Mouse (Mus musculus) C2C12 (cell line): ENCODE data around the gene 0610040J01Rik. TPM values are rescaled to one million over a fixed set of nuclear protein-coding genes. Genes with fewer than 3 reads are reported as not detected.

ENCODE experiments used
- H3K27me3 ChIP-seq: one replicate; pipeline ENCODE4 v1.6.1; 2011; ENCODE audit not compliant: control insufficient read depth, insufficient read depth, insufficient read length
- H3K36me3 ChIP-seq: one replicate; pipeline ENCODE4 v1.6.1; 2011; ENCODE audit not compliant: control insufficient read depth, insufficient read depth
- H3K4me3 ChIP-seq: one replicate; pipeline ENCODE4 v1.5.1; 2011; ENCODE audit warnings: mild to moderate bottlenecking, control low read depth; ENCODE audit not compliant: poor library complexity, insufficient read depth, severe bottlenecking
- H3K79me2 ChIP-seq: one replicate; pipeline ENCODE4 v1.6.1; 2011; ENCODE audit not compliant: control insufficient read depth, insufficient read depth
- H3K79me3 ChIP-seq: one replicate; pipeline ENCODE4 v1.6.1; 2011; ENCODE audit warnings: low read depth, control low read depth
- H3ac ChIP-seq: one replicate; pipeline ENCODE3; 2011; ENCODE audit warnings: low read depth; ENCODE audit not compliant: control insufficient read depth, insufficient read length
- CEBPB ChIP-seq: IDR thresholded peaks from one replicate; pipeline ENCODE4 v1.6.1; 2011; ENCODE audit warnings: low read depth, mild to moderate bottlenecking, control low read depth, moderate library complexity
- CTCF ChIP-seq: IDR thresholded peaks from one replicate; pipeline ENCODE4 v1.5.1; 2011; ENCODE audit not compliant: control insufficient read depth, insufficient read depth, insufficient read length
- FOSL1 ChIP-seq: IDR thresholded peaks from one replicate; pipeline ENCODE4 v1.8.0; 2011; ENCODE audit warnings: mild to moderate bottlenecking, low read length; ENCODE audit not compliant: poor library complexity, insufficient read depth, severe bottlenecking
- MAX ChIP-seq: IDR thresholded peaks from one replicate; pipeline ENCODE4 v1.6.1; 2011; ENCODE audit warnings: mild to moderate bottlenecking, control low read depth
- MYOD1 ChIP-seq: IDR thresholded peaks from one replicate; pipeline ENCODE4 v1.6.1; 2011; ENCODE audit warnings: low read depth; ENCODE audit not compliant: control insufficient read depth, insufficient read length
- MYOG ChIP-seq: IDR thresholded peaks from one replicate; pipeline ENCODE4 v1.6.1; 2011; ENCODE audit not compliant: control insufficient read depth, insufficient read length; ENCODE audit errors: extremely low read depth
- USF1 ChIP-seq: IDR thresholded peaks from one replicate; pipeline ENCODE4 v1.6.1; 2011; ENCODE audit warnings: low read depth, mild to moderate bottlenecking, control low read depth, moderate library complexity
- polyA plus RNA-seq: library from polyadenylated mRNA; unstranded; fragments of >200 nt; fragmentation: generic; extraction: Trizol; gene quantifications from one replicate; pipeline ENCODE4 v1.2.1, GENCODE M21; 2012; ENCODE audit warnings: missing spikeins

Gene 0610040J01Rik
- polyA plus RNA-seq, 1 experiment, result 0.02 TPM

DNA sequence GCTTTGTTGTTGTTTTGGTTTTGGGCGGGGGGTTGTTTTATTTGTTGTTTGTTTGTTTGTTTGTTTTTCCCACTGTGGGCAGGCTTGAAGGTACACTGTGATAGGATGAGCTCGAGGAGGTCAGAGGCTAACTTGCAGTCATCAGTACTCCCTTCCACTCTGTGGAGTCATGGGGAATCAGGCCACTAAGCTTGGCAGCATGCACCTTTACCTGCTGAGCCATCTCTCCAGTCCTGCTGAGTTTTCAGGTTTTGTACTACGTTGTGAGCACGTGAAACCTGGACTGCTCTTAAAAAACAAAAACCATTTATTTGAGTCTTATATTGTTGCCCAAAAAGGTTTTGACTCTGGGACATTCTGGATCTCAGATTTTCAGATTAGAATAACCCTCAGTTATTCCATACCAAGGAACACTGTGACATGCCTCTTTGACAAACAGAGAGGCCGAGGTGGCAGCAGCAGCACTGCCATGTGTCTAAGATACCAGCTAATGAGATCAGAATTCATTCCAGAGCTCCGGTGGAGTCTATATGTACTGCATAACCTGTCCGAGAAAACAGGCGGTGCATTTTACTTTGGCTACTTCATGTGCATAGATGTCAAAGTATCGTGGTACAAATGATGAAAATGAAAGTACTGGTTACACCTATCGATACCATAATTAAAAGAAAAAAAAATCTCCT is 104.4 kb downstream of the 0610040J01Rik start:
- H3K4me3 ChIP-seq, result no peak overlapping the region
- TF ChIP-seq CEBPB, result no peak
- TF ChIP-seq MYOG, result no peak
- no peak for TF ChIP-seq USF1
- TF ChIP-seq MAX, result no peak
- TF ChIP-seq MYOD1, result no peak
- TF ChIP-seq CTCF, result no peak
- no peak for TF ChIP-seq FOSL1
- H3K79me3 ChIP-seq, result no peaks in the 10 kb centered on the region
- H3K79me2 ChIP-seq, result no peaks in the 10 kb centered on the region
- peaks cover 3% of the 10 kb centered on the region for H3K36me3 ChIP-seq
- no peaks in the 10 kb centered on the region for H3K27me3 ChIP-seq
- no peak overlapping the region for H3ac ChIP-seq

DNA sequence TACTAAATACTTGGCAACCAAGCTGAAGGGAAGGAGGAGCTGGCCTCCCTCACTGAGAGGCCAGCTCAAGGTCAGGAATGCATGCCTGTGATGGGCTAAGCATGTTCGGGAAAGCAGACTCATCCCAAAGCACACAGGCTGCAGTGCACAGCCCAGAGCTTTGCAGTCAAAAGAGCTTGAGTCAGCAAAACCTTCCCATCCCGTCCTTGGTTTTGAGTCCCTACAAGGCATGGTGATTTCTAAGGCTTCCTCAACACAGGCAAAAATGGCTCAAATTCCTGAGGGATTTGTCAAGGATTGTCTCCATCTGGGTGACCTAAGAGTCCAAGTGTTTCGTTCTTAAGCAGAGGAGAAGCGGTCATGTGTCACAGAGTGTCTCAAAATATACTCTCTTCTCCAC is 106.0 kb downstream of the 0610040J01Rik start:
- TF ChIP-seq MAX, result no peak
- H3ac ChIP-seq, result no peak overlapping the region

DNA sequence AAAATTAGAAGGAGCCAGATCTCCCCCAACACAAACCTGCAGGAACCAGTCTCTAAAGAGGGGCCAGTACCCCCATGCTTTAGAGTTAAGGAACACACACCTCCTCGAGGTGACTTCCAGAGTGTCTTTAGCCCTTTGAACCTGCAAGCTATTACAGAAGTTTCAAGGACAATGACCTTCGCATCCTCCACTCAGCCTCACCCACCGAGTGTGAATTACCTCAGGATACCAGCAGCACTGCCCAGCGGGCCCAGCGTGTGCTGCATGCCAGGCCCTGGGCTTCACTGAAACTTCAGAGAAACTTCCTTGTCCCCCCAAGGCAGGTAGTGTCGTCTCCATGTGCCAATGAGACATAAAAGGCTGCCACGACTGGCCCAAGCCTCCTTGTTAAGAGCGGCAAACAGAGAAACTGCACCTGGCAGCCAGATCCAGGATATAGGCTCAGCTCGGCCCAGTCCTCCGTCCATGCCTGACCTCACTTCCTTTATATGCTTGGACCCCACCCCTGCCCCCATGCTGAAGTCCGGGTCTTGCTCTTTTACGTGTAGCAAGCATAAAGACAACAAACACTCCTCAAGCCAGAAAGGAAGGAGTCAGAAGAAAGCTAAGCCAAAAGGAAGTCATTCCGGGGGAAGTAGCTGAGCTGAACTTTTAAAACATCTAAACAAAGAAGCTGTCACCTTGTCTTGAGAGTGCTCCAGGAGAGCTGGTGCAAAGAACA is 111.3 kb downstream of the 0610040J01Rik start:
- Histone ChIP-seq H3K4me3 (no peak overlapping the region), H3K27me3 (no peaks in the 10 kb centered on the region), H3ac (no peak overlapping the region), H3K36me3 (peaks cover 3% of the 10 kb centered on the region), H3K79me3 (no peaks in the 10 kb centered on the region), H3K79me2 (no peaks in the 10 kb centered on the region)
- TF ChIP-seq USF1, result no peak
- TF ChIP-seq MYOG, result no peak
- TF ChIP-seq CTCF, result no peak
- no peak for TF ChIP-seq FOSL1
- TF ChIP-seq MAX, result no peak
- TF ChIP-seq MYOD1, result no peak
- TF ChIP-seq CEBPB, result no peak

More for the DNA sequence above, 106.0 kb downstream of the 0610040J01Rik start:
- Histone ChIP-seq H3K4me3 (no peak overlapping the region), H3K79me2 (no peaks in the 10 kb centered on the region), H3K36me3 (peaks cover 3% of the 10 kb centered on the region), H3K79me3 (no peaks in the 10 kb centered on the region), H3K27me3 (no peaks in the 10 kb centered on the region)

DNA sequence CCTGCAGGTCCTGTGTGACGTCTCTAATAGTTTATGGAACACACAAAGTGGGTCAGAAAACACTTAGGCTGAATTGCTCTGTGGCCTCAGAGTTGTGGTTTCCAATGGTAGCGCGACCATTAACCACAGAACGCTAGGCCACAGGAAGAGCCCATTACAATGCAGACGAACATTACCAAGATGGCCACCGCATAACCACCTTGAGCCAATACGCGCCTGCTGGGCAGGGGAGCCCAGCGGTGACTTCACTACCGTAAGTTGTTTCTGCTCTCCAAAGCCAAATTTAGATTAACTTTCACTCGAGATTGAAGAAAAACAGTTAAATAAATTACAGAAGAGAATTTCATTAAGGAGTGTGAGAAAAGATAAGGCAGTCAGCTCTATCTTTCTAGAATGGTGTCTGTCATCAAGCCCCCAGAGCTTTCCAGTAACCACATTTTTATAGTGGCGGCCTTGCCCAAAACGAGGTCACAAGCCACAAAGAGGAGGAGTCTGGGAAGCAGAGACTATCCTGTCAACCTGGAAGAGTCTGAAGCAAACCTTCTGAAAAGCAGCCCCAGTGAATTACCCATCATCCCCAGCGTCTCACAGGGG is 113.0 kb downstream of the 0610040J01Rik start:
- no peaks in the 10 kb centered on the region for H3K27me3 ChIP-seq
- H3K4me3 ChIP-seq, result no peak overlapping the region
- no peak overlapping the region for H3ac ChIP-seq
- peaks cover 3% of the 10 kb centered on the region for H3K36me3 ChIP-seq
- no peaks in the 10 kb centered on the region for H3K79me2 ChIP-seq
- no peak for TF ChIP-seq CTCF
- no peak for TF ChIP-seq MYOD1
- TF ChIP-seq USF1, result no peak
- no peaks in the 10 kb centered on the region for H3K79me3 ChIP-seq

DNA sequence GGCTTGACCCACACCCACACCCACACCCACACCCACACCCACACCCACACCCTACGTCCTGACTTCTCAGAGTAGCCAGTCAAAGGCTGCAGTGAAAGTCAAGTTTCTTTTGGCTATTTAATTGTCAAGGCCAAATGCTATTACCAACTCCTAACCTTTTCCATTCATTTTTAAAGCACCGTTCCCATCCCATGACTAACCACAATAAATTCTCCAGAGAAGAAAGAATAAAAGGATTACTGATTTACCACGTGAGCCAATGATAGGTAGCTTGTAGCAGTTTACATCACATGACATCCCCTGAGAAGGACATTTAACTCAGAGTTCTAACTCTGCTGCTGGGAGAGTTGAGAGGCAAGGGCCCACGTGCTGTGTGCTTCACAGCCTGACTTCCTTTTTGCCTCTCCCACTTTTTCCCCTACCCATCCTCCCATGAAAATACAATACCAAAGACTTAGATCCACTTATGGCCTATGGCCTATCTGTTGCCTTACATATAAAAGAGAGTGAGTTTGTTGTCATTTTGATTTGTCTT is 118.7 kb downstream of the 0610040J01Rik start:
- H3K79me3 ChIP-seq, result no peaks in the 10 kb centered on the region
- no peak overlapping the region for H3ac ChIP-seq
- H3K36me3 ChIP-seq, result peaks cover 7% of the 10 kb centered on the region
- TF ChIP-seq FOSL1 (no peak), USF1 (no peak), MYOD1 (no peak), CTCF (no peak), MAX (no peak), CEBPB (no peak), MYOG (no peak)
- no peaks in the 10 kb centered on the region for H3K79me2 ChIP-seq
- H3K27me3 ChIP-seq, result no peaks in the 10 kb centered on the region
- H3K4me3 ChIP-seq, result no peak overlapping the region
